In the genomic region with DNA sequence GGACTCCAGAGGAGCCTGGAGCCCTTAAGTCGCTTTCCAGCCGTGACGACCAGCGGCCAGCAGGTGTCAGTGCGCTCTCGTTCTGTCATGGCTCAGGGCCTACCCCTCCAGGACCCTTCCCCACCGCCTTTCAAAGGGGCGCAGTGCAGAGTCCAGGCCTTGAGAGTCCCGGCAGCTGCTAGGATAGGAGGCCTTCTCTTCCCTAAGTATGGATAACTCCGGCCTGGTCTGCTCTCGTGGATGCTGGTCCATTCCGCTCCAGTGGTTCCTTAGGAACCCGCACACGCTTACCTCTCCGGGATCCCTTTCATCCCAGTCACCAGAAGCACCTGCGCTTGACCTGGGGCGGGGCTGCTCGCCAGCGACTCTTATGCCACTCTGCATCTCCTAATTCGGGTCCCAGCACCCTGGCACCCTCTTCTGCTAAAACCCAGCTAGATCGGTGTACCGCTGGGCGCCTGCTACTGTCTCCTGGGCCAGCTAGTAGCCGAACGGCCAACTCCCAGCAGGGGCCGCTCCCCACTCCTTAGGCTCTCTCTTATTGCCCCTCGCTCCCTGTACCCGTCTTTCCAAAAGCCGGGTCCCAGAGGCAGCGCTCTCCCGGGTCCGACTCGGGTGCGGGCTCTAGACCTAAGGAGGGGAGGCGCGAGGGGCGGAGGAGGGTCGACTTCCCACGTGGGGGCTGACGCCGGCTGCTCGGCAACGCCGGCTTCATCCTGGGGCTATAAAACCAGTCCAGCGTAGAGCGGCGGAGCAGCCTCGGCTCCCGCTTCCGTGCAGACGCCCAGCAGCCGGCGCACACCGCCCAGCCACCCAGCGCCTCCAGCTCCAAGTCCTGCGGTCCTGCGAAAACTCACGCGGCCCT, we compare ENCODE assay signal across 8 mouse cellular contexts. TPM values are rescaled to one million over a fixed set of nuclear protein-coding genes. Genes with fewer than 3 reads are reported as not detected.
DNase-seq lines count a peak whose midpoint lies in the region; ATAC-seq lines count a peak whose summit lies in the region.

No protein-coding gene starts in this region.

- ATAC-seq in hindbrain, embryonic 15.5 days (ENCODE audit: low FRiP score, low read depth) = peak; percentile 88
- ATAC-seq in erythroblast, adult 5-6 weeks (replicated peaks; ENCODE audit: low FRiP score, poor library complexity, severe bottlenecking) = no peak

- peak overlapping the region; percentile 64 for H3K4me3 ChIP-seq in hindbrain, embryonic 15.5 days

- H3K27ac ChIP-seq in hindbrain, embryonic 15.5 days (replicated peaks) = peak overlapping the region; percentile 81

- peaks cover 13% of the 10 kb centered on the region; the same call in 1 of the 2 replicates for H3K27me3 ChIP-seq in hindbrain, embryonic 15.5 days

- H3K9ac ChIP-seq in hindbrain, embryonic 15.5 days = peak overlapping the region; percentile 74

- peaks cover 49% of the 10 kb centered on the region for H3K4me1 ChIP-seq in hindbrain, embryonic 15.5 days (replicated peaks)

- DNase-seq in T-cell, adult 2 months (ENCODE audit: low spot score) = peak; percentile 18
- DNase-seq in cerebellum, adult 9-10 months = peak; percentile 41
- DNase-seq in frontal cortex, adult 2 months (ENCODE audit: extremely low spot score in 1 of 2, low spot score in 1 of 2) = peak; percentile 38 to 83
- DNase-seq in layer of hippocampus, postnatal 25 days (ENCODE audit: extremely low spot score in 1 of 2, low spot score in 1 of 2) = peak; percentile 67 to 84
- DNase-seq in lung, postnatal 14 days = peak; percentile 62
- peak; percentile 66 for DNase-seq in right cerebral cortex, adult 18-20 months

- no peaks in the 10 kb centered on the region for H3K36me3 ChIP-seq in hindbrain, embryonic 15.5 days

- under 1% methylated on average over 59 of the region's 59 CpGs for WGBS in hindbrain, embryonic 15.5 days

- peak overlapping the region; percentile 99 for H3K4me2 ChIP-seq in hindbrain, embryonic 15.5 days

- no peaks in the 10 kb centered on the region for H3K9me3 ChIP-seq in hindbrain, embryonic 15.5 days

RNA-seq across cellular contexts. Expression of a gene that starts 0.8 kb away (rescaled TPM):
- polyA plus RNA-seq in frontal cortex, adult 2 months (2012; rRNA removed) = 12.7 and 16.7 TPM in 2 replicates
- 4.7 and 5.5 TPM in 2 replicates for polyA plus RNA-seq in hindbrain, embryonic 15.5 days (2015; fragmentation: Nextera tagmentation; extraction: Ambion mirVana)
- total RNA-seq in layer of hippocampus, postnatal 25 days (2021) = 10 to 100 TPM; 12.8 to 14.8 TPM
- total RNA-seq in erythroblast, adult 5-6 weeks (2015; ENCODE audit: low replicate concordance) = not detected in 2 replicates
- 0.34 TPM in 1 of 2 replicates, not detected in the other for total RNA-seq in erythroblast, adult 5-6 weeks (2017; ENCODE audit: low replicate concordance)

Comparison
In these comparisons a context has a peak if more than half of its experiments do, and no peak if none do; other contexts are left out.
1. DNase-seq: peak in every context shown above with its lines; median percentile 76 in layer of hippocampus, postnatal 25 days; 66 in right cerebral cortex, adult 18-20 months; 62 in lung, postnatal 14 days; 60 in frontal cortex, adult 2 months; 41 in cerebellum, adult 9-10 months; 18 in T-cell, adult 2 months.
2. RNA of a gene that starts 0.8 kb away (total RNA-seq): 12.8 to 14.8 TPM in layer of hippocampus, postnatal 25 days; 0.34 TPM in erythroblast, adult 5-6 weeks; every median in the first group is over 10 times any median in the second.